Mouse (Mus musculus): Measurements from ENCODE around the gene Pip4k2b. TPM values are rescaled to one million over a fixed set of nuclear protein-coding genes. Genes with fewer than 3 reads are reported as not detected.

Gene Pip4k2b
- total and polyA plus RNA-seq, 3 experiments = 23.3 to 44.0 (median 30.8) TPM

GRCm38 (mm10) chr11:97701581-97702392 is 42.7 kb downstream of the Pip4k2b start:
- Histone ChIP-seq H3K79me2 (replicated peaks; ENCODE audit: control insufficient read depth, extremely low read depth, insufficient read depth, poor library complexity, severe bottlenecking) (peaks cover 31% of the 10 kb centered on the region), H3K9ac (ENCODE audit: insufficient read depth, low read depth) (peak overlapping the region; percentile 56), H3K4me2 (ENCODE audit: insufficient read depth, low read depth, poor library complexity, severe bottlenecking) (peak overlapping the region; percentile 46), H3K4me3 (replicated peaks in 1 of 3; ENCODE audit: low read depth in 2 of 3, low read length in 2 of 3, poor library complexity in 1 of 3) (peak overlapping the region; percentile 53 to 71 (median 57)), H3K9me3 (replicated peaks; ENCODE audit: low read length) (no peaks in the 10 kb centered on the region), H3K36me3 (replicated peaks in 1 of 2; ENCODE audit: control insufficient read depth in 1 of 2, insufficient read depth in 1 of 2, low read length in 1 of 2) (peaks cover 15 to 26% of the 10 kb centered on the region in 2 experiments), H3K4me1 (ENCODE audit: control insufficient read depth in 1 of 2, insufficient read depth in 2 of 2) (peaks cover 9 to 47% of the 10 kb centered on the region in 2 experiments), H3K27ac (ENCODE audit: insufficient read depth, low read depth) (no peak overlapping the region), H3K27me3 (replicated peaks) (peaks cover 21% of the 10 kb centered on the region)
- DNase-seq (ENCODE audit: extremely low read depth) = no peak
- in situ Hi-C loops (cut with MboI; ENCODE audit: low pct_ligation_motif_present, low pct_unique_long_range_greater_than_20kb, low sequenced_read_pairs) (loop anchor here (5.0 kb wide), 1 partner anchor 36 kb away; no protein-coding TSS in a partner anchor), dilution Hi-C loops (cut with MboI; ENCODE audit: extremely low pct_ligation_motif_present, extremely low pct_unique_long_range_greater_than_20kb, low sequenced_read_pairs) (no loop called here)
- TF ChIP-seq MAX (IDR thresholded peaks at IDR 0.05; ENCODE audit: low read length) (0 out of 2 replicates have a peak, but pooled peaks have one; percentile 33), TBP (conservative IDR thresholded peaks at IDR 0.05; ENCODE audit: low read depth, low read length) (no peak), MAFK (IDR thresholded peaks at IDR 0.05; ENCODE audit: insufficient replicate concordance, low read length) (no peak), SIN3A (IDR thresholded peaks at IDR 0.05; ENCODE audit: low read length) (peak; percentile 79; the same call in 1 of the 2 replicates), JUND (conservative IDR thresholded peaks at IDR 0.05; ENCODE audit: low read depth, low read length) (no peak), MYC (IDR thresholded peaks at IDR 0.05; ENCODE audit: low read depth, low read length) (peak; percentile 54; the same call in 1 of the 2 replicates), HCFC1 (IDR thresholded peaks at IDR 0.05; ENCODE audit: low read depth, low read length) (0 out of 2 replicates have a peak, but pooled peaks have one; percentile 14), ETS1 (conservative IDR thresholded peaks at IDR 0.05; ENCODE audit: low read depth, low read length) (no peak), UBTF (IDR thresholded peaks at IDR 0.05; ENCODE audit: low read depth, low read length) (no peak), ELF1 (IDR thresholded peaks at IDR 0.05; ENCODE audit: low read depth, low read length) (no peak), CHD1 (IDR thresholded peaks at IDR 0.05; ENCODE audit: low read depth, low read length) (peak; percentile 49)

DNA sequence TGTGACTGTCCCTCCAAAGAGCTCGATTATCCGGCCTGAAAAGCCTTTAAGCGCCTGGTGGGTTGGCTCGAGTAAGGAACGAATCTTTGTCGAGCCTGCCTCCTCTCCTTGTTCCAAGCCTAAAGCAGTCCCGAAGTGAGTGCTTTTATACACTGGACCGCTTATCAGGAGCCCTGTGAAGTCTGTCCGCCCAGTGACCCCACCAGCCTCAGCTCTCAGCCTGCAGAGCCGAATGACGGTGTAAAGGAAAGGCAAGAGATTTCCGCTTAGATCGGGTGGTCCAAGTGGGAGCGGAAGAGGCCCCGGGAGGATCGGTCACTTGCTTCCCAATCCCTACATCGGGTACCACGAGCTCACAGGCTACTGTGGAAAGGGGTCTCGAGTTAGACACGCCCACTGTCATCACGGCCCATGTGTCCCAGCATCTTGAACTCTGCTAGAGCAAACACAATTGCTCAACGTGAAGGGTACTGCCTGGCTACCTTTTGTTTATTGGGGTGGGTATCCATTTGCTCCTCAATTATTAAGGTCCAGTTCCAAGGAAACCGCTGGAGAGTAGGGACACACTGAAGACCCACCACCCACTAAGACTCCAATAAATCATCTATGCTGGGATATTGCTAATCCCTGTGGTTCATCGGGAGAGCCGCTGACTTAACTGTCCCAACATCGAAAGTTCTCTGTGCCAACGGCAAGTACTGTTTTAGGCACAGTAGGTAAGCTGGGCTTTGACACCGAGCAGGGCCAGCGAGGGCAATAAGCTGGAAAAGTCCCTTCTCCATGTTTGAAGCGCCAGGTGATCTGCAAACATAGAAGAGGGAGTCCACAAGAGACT is 43.5 kb downstream of the Pip4k2b start:
- Histone ChIP-seq H3K27ac (ENCODE audit: insufficient read depth, low read depth) (peak overlapping the region; percentile 69; the same call in 1 of the 2 replicates), H3K9ac (ENCODE audit: insufficient read depth, low read depth) (peak overlapping the region; percentile 84), H3K4me2 (ENCODE audit: insufficient read depth, low read depth, poor library complexity, severe bottlenecking) (peak overlapping the region; percentile 46), H3K9me3 (replicated peaks; ENCODE audit: low read length) (no peaks in the 10 kb centered on the region), H3K27me3 (replicated peaks) (peaks cover 21% of the 10 kb centered on the region), H3K36me3 (replicated peaks in 1 of 2; ENCODE audit: control insufficient read depth in 1 of 2, insufficient read depth in 1 of 2, low read length in 1 of 2) (peaks cover 7 to 18% of the 10 kb centered on the region in 2 experiments), H3K79me2 (replicated peaks; ENCODE audit: control insufficient read depth, extremely low read depth, insufficient read depth, poor library complexity, severe bottlenecking) (peaks cover 27% of the 10 kb centered on the region), H3K4me1 (ENCODE audit: control insufficient read depth in 1 of 2, insufficient read depth in 2 of 2) (peaks cover 9 to 48% of the 10 kb centered on the region in 2 experiments), H3K4me3 (replicated peaks in 1 of 3; ENCODE audit: low read depth in 2 of 3, low read length in 2 of 3, poor library complexity in 1 of 3) (peak overlapping the region; percentile 66 to 71 (median 71))
- DNase-seq (ENCODE audit: extremely low read depth) = no peak
- in situ Hi-C loops (cut with MboI; ENCODE audit: low pct_ligation_motif_present, low pct_unique_long_range_greater_than_20kb, low sequenced_read_pairs) = loop anchor here (5.0 kb wide), 1 partner anchor 36 kb away; no protein-coding TSS in a partner anchor
- dilution Hi-C loops (cut with MboI; ENCODE audit: extremely low pct_ligation_motif_present, extremely low pct_unique_long_range_greater_than_20kb, low sequenced_read_pairs) = no loop called here
- TF ChIP-seq POLR2A (IDR thresholded peaks at IDR 0.05; ENCODE audit: low read depth, low read length) (no peak), MXI1 (IDR thresholded peaks at IDR 0.05; ENCODE audit: low read depth, low read length) (peak; percentile 44; the same call in 1 of the 2 replicates), ELF1 (IDR thresholded peaks at IDR 0.05; ENCODE audit: low read depth, low read length) (no peak), MAZ (IDR thresholded peaks at IDR 0.05; ENCODE audit: low read depth, low read length) (no peak), SMC3 (IDR thresholded peaks at IDR 0.05; ENCODE audit: low read depth, low read length) (no peak), JUN (IDR thresholded peaks at IDR 0.05; ENCODE audit: insufficient read depth, low read depth, low read length) (no peak), ZKSCAN1 (IDR thresholded peaks at IDR 0.05; ENCODE audit: borderline replicate concordance, low read depth, low read length) (no peak), BHLHE40 (IDR thresholded peaks at IDR 0.05; ENCODE audit: low read depth, low read length) (no peak), GABPA (IDR thresholded peaks at IDR 0.05; ENCODE audit: insufficient replicate concordance, low read depth, low read length) (no peak), UBTF (IDR thresholded peaks at IDR 0.05; ENCODE audit: low read depth, low read length) (no peak; the same call in 1 of the 2 replicates), TCF12 (IDR thresholded peaks at IDR 0.05; ENCODE audit: low read depth, low read length) (0 out of 2 replicates have a peak, but pooled peaks have one; percentile 6), PAX5 (IDR thresholded peaks at IDR 0.05; ENCODE audit: low read length) (no peak), RCOR1 (conservative IDR thresholded peaks at IDR 0.05; ENCODE audit: low read depth, low read length) (no peak), ZNF384 (IDR thresholded peaks at IDR 0.05; ENCODE audit: low read depth, low read length) (no peak), MAX (IDR thresholded peaks at IDR 0.05; ENCODE audit: low read length) (peak; percentile 43; the same call in 1 of the 2 replicates), CHD1 (IDR thresholded peaks at IDR 0.05; ENCODE audit: low read depth, low read length) (no peak), EP300 (IDR thresholded peaks at IDR 0.05; ENCODE audit: low read length) (no peak)
